Mouse (Mus musculus) cortical plate, adult 2 months (tissue): ENCODE results near the gene Ubxn1. TPM values are rescaled to one million over a fixed set of nuclear protein-coding genes. Genes with fewer than 3 reads are reported as not detected.
A peak's percentile ranks its signal among the peaks of the same experiment; 100 is the strongest.
"Not testable (repeated sequence)": the region's sequence is repeated elsewhere in the genome, so short reads cannot be mapped to it uniquely, and the experiment has no call there.

Source experiments
- H3K27ac ChIP-seq: fragments of 200-500 bp; 2 replicates; pipeline ENCODE4 v1.5.1; 2012; ENCODE audit warnings: low read length, control low read depth, inconsistent platforms; ENCODE audit not compliant: insufficient read depth
- H3K4me1 ChIP-seq: fragments of 200-500 bp; 2 replicates; pipeline ENCODE4 v1.6.1; 2011; ENCODE audit warnings: low read length; ENCODE audit not compliant: control insufficient read depth, insufficient read depth
- H3K4me3 ChIP-seq: fragments of 200-500 bp; 2 replicates; pipeline ENCODE4 v1.5.1; 2011; ENCODE audit warnings: mild to moderate bottlenecking, low read length, control low read depth; ENCODE audit not compliant: insufficient read depth
- CTCF ChIP-seq: fragments of 200-500 bp; IDR thresholded peaks from 2 replicates; pipeline ENCODE4 v1.5.1; 2011; ENCODE audit warnings: mild to moderate bottlenecking, control low read depth, low read length; ENCODE audit not compliant: insufficient read depth; ENCODE audit errors: extremely low read depth
- POLR2A ChIP-seq: fragments of 200-500 bp; IDR thresholded peaks from 2 replicates; pipeline ENCODE4 v1.6.1; 2011; ENCODE audit warnings: mild to moderate bottlenecking, low read length, control low read depth; ENCODE audit not compliant: insufficient read depth; ENCODE audit errors: extremely low read depth
- polyA plus RNA-seq: library from polyadenylated mRNA; depleted of rRNA; stranded (reverse); fragments of >200 nt; gene quantifications from 2 replicates; pipeline ENCODE4 v1.2.3, GENCODE M21; 2012

The Ubxn1 gene
- polyA plus RNA-seq, 1 experiment: 108 TPM

GRCm38 (mm10) chr19:8852236-8852928 is 18.9 kb upstream of the Ubxn1 start:
- H3K27ac ChIP-seq: peak overlapping the region; percentile 43
- TF ChIP-seq POLR2A (no peak), CTCF (no peak)
- no peak overlapping the region for H3K4me3 ChIP-seq
- H3K4me1 ChIP-seq: 0 out of 2 replicates have a peak, but pooled peaks cover 1% of the 10 kb centered on the region

- H3K4me3 ChIP-seq: no peak overlapping the region
- no peak for TF ChIP-seq POLR2A
- TF ChIP-seq CTCF: no peak
- H3K4me1 ChIP-seq: 0 out of 2 replicates have a peak, but pooled peaks cover 1% of the 10 kb centered on the region
- no peak overlapping the region for H3K27ac ChIP-seq
Measured at GRCm38 (mm10) chr19:8853117-8853516, 18.2 kb upstream of the Ubxn1 start.

GRCm38 (mm10) chr19:8857689-8858088 is 13.6 kb upstream of the Ubxn1 start:
- Histone ChIP-seq H3K4me3 (no peak overlapping the region), H3K27ac (no peak overlapping the region), H3K4me1 (no peaks in the 10 kb centered on the region)
- peak; percentile 61 for TF ChIP-seq CTCF
- no peak for TF ChIP-seq POLR2A

GRCm38 (mm10) chr19:8859018-8859417 is 12.3 kb upstream of the Ubxn1 start:
- H3K4me3 ChIP-seq: no peak overlapping the region
- no peaks in the 10 kb centered on the region for H3K4me1 ChIP-seq
- TF ChIP-seq CTCF (0 out of 2 replicates have a peak, but pooled peaks have one; percentile 15), POLR2A (no peak)
- no peak overlapping the region for H3K27ac ChIP-seq

- H3K4me1 ChIP-seq: no peaks in the 10 kb centered on the region
- no peak overlapping the region for H3K4me3 ChIP-seq
- TF ChIP-seq POLR2A (no peak), CTCF (no peak)
- no peak overlapping the region; the same call in 1 of the 2 replicates for H3K27ac ChIP-seq
Measured at GRCm38 (mm10) chr19:8864265-8864664, 7.0 kb upstream of the Ubxn1 start.

GRCm38 (mm10) chr19:8870381-8870780 is 915 bp upstream of the Ubxn1 start:
- not testable (repeated sequence) for H3K4me1 ChIP-seq, H3K4me3 ChIP-seq, H3K27ac ChIP-seq

GRCm38 (mm10) chr19:8870838-8871237 is 458 bp upstream of the Ubxn1 start:
- no peaks in the 10 kb centered on the region for H3K4me1 ChIP-seq
- no peak for TF ChIP-seq CTCF
- peak overlapping the region; percentile 60 for H3K4me3 ChIP-seq
- peak overlapping the region; percentile 8; the same call in 1 of the 2 replicates for H3K27ac ChIP-seq

- H3K4me3 ChIP-seq: peak overlapping the region; percentile 60
- H3K27ac ChIP-seq: no peak overlapping the region
- TF ChIP-seq CTCF: no peak
- TF ChIP-seq POLR2A: no peak
- H3K4me1 ChIP-seq: no peaks in the 10 kb centered on the region
Measured at GRCm38 (mm10) chr19:8872266-8872840, 1.1 kb downstream of the Ubxn1 start.

- Histone ChIP-seq H3K4me1 (peaks cover 2% of the 10 kb centered on the region), H3K27ac (no peak overlapping the region), H3K4me3 (no peak overlapping the region)
- no peak for TF ChIP-seq CTCF
- TF ChIP-seq POLR2A: no peak
Measured at GRCm38 (mm10) chr19:8875031-8875430, 3.7 kb downstream of the Ubxn1 start.

- Histone ChIP-seq H3K4me3 (peak within 1 kb of the TSS; percentile 94), H3K4me1 (peaks cover 3% of the 10 kb centered on the region), H3K27ac (peak within 1 kb of the TSS; percentile 79)
- peak; percentile 81; the same call in 1 of the 2 replicates for TF ChIP-seq POLR2A
- no peak for TF ChIP-seq CTCF
Measured at GRCm38 (mm10) chr19:8880311-8881033, 9.2 kb downstream of the Ubxn1 start, which contains the start of gene Uqcc3. TSS of gene Uqcc3 (minus strand) at chr19:8880923.
